Mouse (Mus musculus) brain, embryonic 14.5 days (tissue): ENCODE measurements at regions not wholly inside any gene's neighbourhood (a gene's known extent, or its start where the extent isn't known, plus 50 kb on each side); places are given as distances from the start of the nearest gene placed in this dataset.

ENCODE experiments used
- CTCF ChIP-seq: fragments of 200-500 bp; IDR thresholded peaks from 2 replicates; pipeline ENCODE4 v1.5.1; 2012; ENCODE audit warnings: inconsistent platforms, mild to moderate bottlenecking, moderate library complexity, borderline replicate concordance; ENCODE audit not compliant: insufficient read depth, insufficient read length; ENCODE audit errors: extremely low read depth
- POLR2A ChIP-seq: fragments of 200-500 bp; IDR thresholded peaks from 2 replicates; pipeline ENCODE4 v1.6.1; 2012; ENCODE audit warnings: mild to moderate bottlenecking, inconsistent platforms, borderline replicate concordance; ENCODE audit not compliant: poor library complexity, insufficient read depth, insufficient read length, severe bottlenecking; ENCODE audit errors: extremely low read depth

DNA sequence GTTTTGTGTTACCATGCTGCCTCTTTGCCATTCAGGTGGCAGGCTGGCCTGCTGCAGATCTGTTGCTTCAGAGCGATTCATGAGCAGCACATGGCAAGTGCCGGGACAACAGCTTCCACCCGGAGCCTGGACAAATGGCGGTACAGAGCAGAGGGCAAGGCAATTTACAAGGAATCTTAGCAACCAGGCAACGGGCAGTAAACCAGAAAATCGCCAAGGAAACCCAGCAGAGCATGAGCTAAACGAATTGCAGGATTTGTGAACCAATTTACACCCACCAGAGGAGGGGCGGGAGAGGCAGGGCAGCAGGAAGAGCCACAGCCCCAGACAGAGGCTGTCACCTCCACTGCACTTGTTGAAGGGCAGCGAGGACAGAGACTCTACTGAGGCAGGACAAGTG lies 60.5 kb upstream of the Loxl4 start:
- TF ChIP-seq CTCF (no peak), POLR2A (no peak)
